Mouse (Mus musculus): ENCODE measurements at regions not wholly inside any gene's neighbourhood (a gene's known extent, or its start where the extent isn't known, plus 50 kb on each side); places are given as distances from the start of the nearest gene placed in this dataset.

- no peak for TF ChIP-seq POLR2AphosphoS2 (IDR thresholded peaks at IDR 0.05; ENCODE audit: insufficient read length, low read depth)
- no peak for TF ChIP-seq TCF12 (IDR thresholded peaks at IDR 0.05; ENCODE audit: insufficient read depth, poor library complexity, severe bottlenecking)
- TF ChIP-seq POLR2A (IDR thresholded peaks at IDR 0.05; ENCODE audit: insufficient read length, low read depth): no peak
- no peak for TF ChIP-seq USF1 (IDR thresholded peaks at IDR 0.05; ENCODE audit: low read depth)
- no peak for TF ChIP-seq MAX (IDR thresholded peaks at IDR 0.05; ENCODE audit: low read depth)
- TF ChIP-seq MYOG (IDR thresholded peaks at IDR 0.05; ENCODE audit: control insufficient read depth in 1 of 3, insufficient read depth in 1 of 3, insufficient read length in 2 of 3, low read depth in 2 of 3): no peak
- TF ChIP-seq E2F4 (IDR thresholded peaks at IDR 0.05; ENCODE audit: insufficient read depth): no peak
- no peak for TF ChIP-seq MYOD1 (IDR thresholded peaks at IDR 0.05; ENCODE audit: control insufficient read depth in 1 of 3, insufficient read length in 2 of 3, low read depth in 2 of 3)
- TF ChIP-seq CEBPB (IDR thresholded peaks at IDR 0.05; ENCODE audit: insufficient read depth, poor library complexity, severe bottlenecking): no peak
- TF ChIP-seq REST (IDR thresholded peaks at IDR 0.05; ENCODE audit: insufficient read depth, insufficient read length): no peak
- TF ChIP-seq SRF (IDR thresholded peaks at IDR 0.05; ENCODE audit: control insufficient read depth, insufficient read length, low read depth): no peak
Observed at GRCm38 (mm10) chr4:153164810-153165209, 317.8 kb downstream of the Ajap1 start.

Measured in myocyte (in vitro differentiated cells).